Mouse (Mus musculus) forebrain, embryonic 13.5 days (tissue): Measurements from ENCODE around the gene Tmem9. TPM values are rescaled to one million over a fixed set of nuclear protein-coding genes. Genes with fewer than 3 reads are reported as not detected.

Source experiments
- ATAC-seq: fragments of 200-750 bp; cut with Nextera tagmentation; 2 replicates; pipeline ENCODE4 v1.8.0; 2017
- H3K27ac ChIP-seq: fragments of 300-500 bp; sonication (generic); 2 replicates; pipeline ENCODE4 v1.5.1; 2015; ENCODE audit warnings: inconsistent platforms, mild to moderate bottlenecking, moderate library complexity
- H3K27me3 ChIP-seq: fragments of 300-500 bp; sonication (generic); 2 replicates; pipeline ENCODE4 v1.6.1; 2015; ENCODE audit warnings: mild to moderate bottlenecking, inconsistent platforms
- H3K36me3 ChIP-seq: fragments of 300-500 bp; sonication (generic); 2 replicates; pipeline ENCODE4 v1.6.1; 2015; ENCODE audit warnings: mild to moderate bottlenecking, inconsistent platforms; ENCODE audit not compliant: poor library complexity, severe bottlenecking
- H3K4me1 ChIP-seq: fragments of 300-500 bp; sonication (generic); 2 replicates; pipeline ENCODE4 v1.6.1; 2015; ENCODE audit warnings: inconsistent platforms
- H3K4me2 ChIP-seq: fragments of 300-500 bp; sonication (generic); 2 replicates; pipeline ENCODE4 v1.6.1; 2015; ENCODE audit warnings: inconsistent platforms, mild to moderate bottlenecking, moderate library complexity
- H3K4me3 ChIP-seq: fragments of 300-500 bp; sonication (generic); 2 replicates; pipeline ENCODE4 v1.5.1; 2015; ENCODE audit warnings: mild to moderate bottlenecking, inconsistent platforms
- H3K9ac ChIP-seq: fragments of 300-500 bp; sonication (generic); 2 replicates; pipeline ENCODE4 v1.6.1; 2015; ENCODE audit warnings: mild to moderate bottlenecking, inconsistent platforms
- H3K9me3 ChIP-seq: fragments of 300-500 bp; sonication (generic); replicated peaks from 2 replicates; pipeline ENCODE4 v1.6.1; 2016; ENCODE audit warnings: inconsistent platforms
- WGBS: fragments of 180-500 bp; shearing (Covaris S2); methylation state at CpG from one replicate; pipeline ENCODE4 v1.1.7; 2015; 5-methylcytosine and 5-hydroxymethylcytosine counted together
- polyA plus RNA-seq: library from polyadenylated mRNA; unstranded; fragments of >200 nt; fragmentation: Nextera tagmentation; extraction: Ambion mirVana; gene quantifications from 2 replicates; pipeline ENCODE4 v1.2.1, GENCODE M21; 2015

The Tmem9 gene
- polyA plus RNA-seq, 1 experiment from 2014 or later, result 130 TPM

DNA sequence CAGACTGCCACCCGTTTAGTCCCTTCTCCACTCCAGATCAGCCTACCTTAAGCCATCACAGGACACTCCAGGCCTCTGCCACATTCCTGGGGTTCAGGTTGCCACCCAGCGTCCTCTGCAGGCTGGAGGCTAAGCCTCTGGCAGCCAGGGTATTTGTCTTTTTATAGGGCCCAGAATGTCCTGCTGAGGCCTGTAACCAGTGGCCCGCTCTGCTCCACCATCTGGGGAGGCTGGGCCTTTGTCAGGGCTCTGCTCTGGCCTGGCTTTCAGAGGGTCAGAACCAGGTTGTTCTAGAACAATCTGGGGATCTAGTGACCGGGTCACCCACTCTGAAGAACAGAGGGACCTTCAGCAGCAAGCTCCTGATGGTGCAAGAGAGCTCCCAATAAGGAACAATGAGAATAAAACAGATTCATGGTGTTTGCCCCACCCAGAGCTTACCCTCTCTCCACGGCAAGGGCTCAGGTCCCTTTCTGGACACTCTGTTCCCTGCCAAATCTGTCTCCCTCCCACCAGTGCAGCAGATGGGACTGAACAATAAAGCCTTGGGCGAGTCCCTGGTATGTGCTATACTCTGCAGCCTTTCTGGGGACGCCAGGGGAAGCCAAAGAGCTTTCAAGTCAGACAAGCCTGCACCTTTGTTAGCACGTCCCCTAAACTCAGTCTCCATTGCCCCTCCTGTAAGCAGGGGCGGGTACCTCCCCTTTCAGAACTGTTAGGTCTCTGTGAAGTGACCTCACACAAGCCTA lies 53.3 kb downstream of the Tmem9 start:
- Histone ChIP-seq H3K9me3 (no peaks in the 10 kb centered on the region), H3K4me1 (peaks cover 18% of the 10 kb centered on the region), H3K4me3 (no peak overlapping the region), H3K9ac (no peak overlapping the region), H3K27me3 (no peaks in the 10 kb centered on the region), H3K27ac (no peak overlapping the region), H3K36me3 (no peaks in the 10 kb centered on the region), H3K4me2 (no peak overlapping the region)
- WGBS, result 40% methylated on average over 9 of the region's 9 CpGs
- ATAC-seq, result peak; percentile 61

DNA sequence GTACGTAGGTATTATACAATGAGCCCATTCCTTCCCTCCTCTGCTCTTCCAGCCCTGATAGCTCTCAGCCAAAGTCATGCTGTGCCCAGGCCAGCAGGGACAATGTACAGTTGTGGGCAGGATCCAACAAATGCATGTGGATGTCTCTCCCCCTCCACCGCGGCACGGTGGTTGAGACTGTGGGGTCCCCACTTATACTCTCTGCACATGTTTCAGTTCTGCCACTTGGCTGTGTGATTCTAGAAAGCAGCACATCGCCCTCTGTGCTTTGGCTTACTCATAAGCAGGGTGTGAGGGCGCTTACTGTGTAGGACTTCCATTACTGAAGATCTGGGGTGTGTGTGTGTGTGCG lies 53.8 kb downstream of the Tmem9 start:
- Histone ChIP-seq H3K4me3 (no peak overlapping the region), H3K27ac (no peak overlapping the region), H3K27me3 (no peaks in the 10 kb centered on the region), H3K36me3 (no peaks in the 10 kb centered on the region), H3K9me3 (no peaks in the 10 kb centered on the region), H3K4me1 (peaks cover 15% of the 10 kb centered on the region; the same call in 1 of the 2 replicates), H3K9ac (no peak overlapping the region), H3K4me2 (no peak overlapping the region)
- ATAC-seq, result peak; percentile 28; the same call in 1 of the 2 replicates
- 68% methylated on average over 7 of the region's 7 CpGs for WGBS

GRCm38 (mm10) chr1:136063991-136064390 lies 56.0 kb downstream of the Tmem9 start:
- no peaks in the 10 kb centered on the region for H3K36me3 ChIP-seq
- no peaks in the 10 kb centered on the region for H3K9me3 ChIP-seq
- WGBS, result 68% methylated on average over 5 of the region's 5 CpGs
- no peak overlapping the region for H3K27ac ChIP-seq
- H3K27me3 ChIP-seq, result no peaks in the 10 kb centered on the region
- H3K4me1 ChIP-seq, result peaks cover 14% of the 10 kb centered on the region; the same call in 1 of the 2 replicates
- H3K9ac ChIP-seq, result no peak overlapping the region
- no peak overlapping the region for H3K4me2 ChIP-seq
- no peak overlapping the region for H3K4me3 ChIP-seq
- ATAC-seq, result no peak

DNA sequence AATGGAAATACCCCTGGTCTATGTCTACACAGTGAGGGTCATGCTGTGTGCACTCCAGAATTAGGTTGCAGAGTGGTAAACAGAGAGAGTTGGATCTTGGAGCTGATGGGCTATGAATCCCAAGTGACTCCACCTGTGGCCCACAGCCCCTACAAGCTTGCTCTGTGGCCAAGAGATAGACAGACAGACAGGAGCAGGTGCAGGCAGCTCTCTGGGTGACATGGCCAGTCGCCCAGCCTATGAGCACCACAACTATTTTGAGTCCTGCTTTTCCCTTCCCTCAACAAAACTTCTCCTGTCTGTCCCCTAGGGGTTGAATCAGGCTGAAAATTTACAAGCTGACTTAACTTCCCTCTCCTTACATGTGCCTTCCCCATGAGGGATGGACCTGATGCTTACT lies 58.7 kb downstream of the Tmem9 start:
- no peak for ATAC-seq
- H3K4me2 ChIP-seq, result no peak overlapping the region
- WGBS, result 83% methylated on average over 1 of the region's 1 CpGs
- no peak overlapping the region for H3K27ac ChIP-seq
- no peaks in the 10 kb centered on the region for H3K36me3 ChIP-seq
- no peaks in the 10 kb centered on the region for H3K9me3 ChIP-seq
- no peak overlapping the region for H3K4me3 ChIP-seq
- H3K27me3 ChIP-seq, result no peaks in the 10 kb centered on the region
- peaks cover 6% of the 10 kb centered on the region; the same call in 1 of the 2 replicates for H3K4me1 ChIP-seq
- no peak overlapping the region for H3K9ac ChIP-seq

- H3K27ac ChIP-seq, result no peak overlapping the region
- peaks cover 3% of the 10 kb centered on the region; the same call in 1 of the 2 replicates for H3K4me1 ChIP-seq
- no peak overlapping the region for H3K4me3 ChIP-seq
- no peaks in the 10 kb centered on the region for H3K27me3 ChIP-seq
- H3K4me2 ChIP-seq, result no peak overlapping the region
- H3K9me3 ChIP-seq, result no peaks in the 10 kb centered on the region
- no peak overlapping the region for H3K9ac ChIP-seq
- 75% methylated on average over 3 of the region's 3 CpGs for WGBS
- ATAC-seq, result no peak
- H3K36me3 ChIP-seq, result no peaks in the 10 kb centered on the region
Measured at GRCm38 (mm10) chr1:136067579-136067978, 59.6 kb downstream of the Tmem9 start.

- Histone ChIP-seq H3K27ac (no peak overlapping the region), H3K4me1 (no peaks in the 10 kb centered on the region), H3K9me3 (no peaks in the 10 kb centered on the region), H3K4me3 (no peak overlapping the region), H3K36me3 (no peaks in the 10 kb centered on the region), H3K4me2 (no peak overlapping the region), H3K9ac (no peak overlapping the region), H3K27me3 (no peaks in the 10 kb centered on the region)
- WGBS, result 6% methylated on average over 3 of the region's 3 CpGs
- ATAC-seq, result no peak
Measured at GRCm38 (mm10) chr1:136076086-136076485, 68.1 kb downstream of the Tmem9 start.

- 69% methylated on average over 4 of the region's 4 CpGs for WGBS
- Histone ChIP-seq H3K4me3 (no peak overlapping the region), H3K9me3 (peaks cover 5% of the 10 kb centered on the region), H3K27ac (no peak overlapping the region), H3K9ac (no peak overlapping the region), H3K27me3 (no peaks in the 10 kb centered on the region), H3K36me3 (no peaks in the 10 kb centered on the region), H3K4me2 (no peak overlapping the region), H3K4me1 (no peaks in the 10 kb centered on the region)
- ATAC-seq, result no peak
Measured at GRCm38 (mm10) chr1:136077656-136078055, 69.7 kb downstream of the Tmem9 start.

GRCm38 (mm10) chr1:136081161-136081560 lies 73.2 kb downstream of the Tmem9 start:
- Histone ChIP-seq H3K9me3 (peaks cover 5% of the 10 kb centered on the region), H3K36me3 (no peaks in the 10 kb centered on the region), H3K27ac (no peak overlapping the region), H3K9ac (no peak overlapping the region), H3K4me1 (no peaks in the 10 kb centered on the region), H3K4me2 (no peak overlapping the region), H3K27me3 (no peaks in the 10 kb centered on the region), H3K4me3 (no peak overlapping the region)
- WGBS, result 85% methylated on average over 1 of the region's 1 CpGs
- ATAC-seq, result no peak

Other genes starting within 250 kb of the Tmem9 start
- gene Phlda3, start 242.0 kb upstream of the Tmem9 start, polyA plus RNA-seq, result 12.1 TPM in 2 replicates
- gene Tnni1, start 228.7 kb upstream of the Tmem9 start, polyA plus RNA-seq, result 0.37 and 1.1 TPM in 2 replicates
- 0.11 and 0.36 TPM in 2 replicates for gene Lad1, start 189.6 kb upstream of the Tmem9 start, polyA plus RNA-seq
- gene Tnnt2, start 171.8 kb upstream of the Tmem9 start, polyA plus RNA-seq, result 0.36 and 9.2 TPM in 2 replicates
- gene Pkp1, start 88.9 kb upstream of the Tmem9 start, polyA plus RNA-seq, result not detected in 2 replicates
- gene Igfn1, start 1.8 kb upstream of the Tmem9 start, polyA plus RNA-seq, result not detected in 2 replicates
- not detected in 2 replicates for gene Ascl5, start 42.7 kb downstream of the Tmem9 start, polyA plus RNA-seq
- gene Cacna1s, start 44.6 kb downstream of the Tmem9 start, polyA plus RNA-seq, result 0.31 TPM in 1 of 2 replicates, not detected in the other
- 43.4 and 45.5 TPM in 2 replicates for gene Kif21b, start 123.2 kb downstream of the Tmem9 start, polyA plus RNA-seq
- gene Mroh3, start 204.7 kb downstream of the Tmem9 start, polyA plus RNA-seq, result 0.20 TPM in 1 of 2 replicates, not detected in the other
- 8.3 and 10.0 TPM in 2 replicates for gene Inava, start 226.1 kb downstream of the Tmem9 start, polyA plus RNA-seq